Mouse (Mus musculus) erythroblast, embryonic 14.5 days (primary cell): ENCODE measurements around the gene Gngt2.

Experiments
- GATA1 ChIP-seq: IDR thresholded peaks from 2 replicates; pipeline ENCODE4 v1.6.1; 2012; ENCODE audit warnings: low read length, inconsistent platforms, mixed read lengths
- TAL1 ChIP-seq: IDR thresholded peaks from 3 replicates; pipeline ENCODE4 v1.6.1; 2012; ENCODE audit warnings: low read length, inconsistent platforms, mixed read lengths

GRCm38 (mm10) chr11:95827464-95828085, 9.4 kb upstream of the Gngt2 start:
- TF ChIP-seq TAL1 = no peak
- no peak for TF ChIP-seq GATA1
